Mouse (Mus musculus) liver, embryonic 16.5 days (tissue): Measurements from ENCODE around the gene Gm30083. TPM values are rescaled to one million over a fixed set of nuclear protein-coding genes. Genes with fewer than 3 reads are reported as not detected.

Source experiments
- ATAC-seq: fragments of 200-750 bp; cut with Nextera tagmentation; 2 replicates; pipeline ENCODE4 v1.8.0; 2017; ENCODE audit warnings: low read depth, mild to moderate bottlenecking, moderate number of reproducible peaks, moderate library complexity
- H3K27ac ChIP-seq: fragments of 300-500 bp; sonication (generic); 2 replicates; pipeline ENCODE4 v1.5.1; 2014; ENCODE audit warnings: mild to moderate bottlenecking, low read length
- H3K27me3 ChIP-seq: fragments of 300-500 bp; sonication (generic); 2 replicates; pipeline ENCODE4 v1.6.1; 2014; ENCODE audit warnings: low read depth, low read length, mixed read lengths; ENCODE audit not compliant: control insufficient read depth, insufficient read depth
- H3K36me3 ChIP-seq: fragments of 300-500 bp; sonication (generic); 2 replicates; pipeline ENCODE4 v1.6.1; 2014; ENCODE audit warnings: mild to moderate bottlenecking; ENCODE audit not compliant: control insufficient read depth, insufficient read depth
- H3K4me1 ChIP-seq: fragments of 300-500 bp; sonication (generic); 2 replicates; pipeline ENCODE4 v1.6.1; 2014; ENCODE audit warnings: low read depth, low read length, mixed read lengths; ENCODE audit not compliant: control insufficient read depth
- H3K4me2 ChIP-seq: fragments of 300-500 bp; sonication (generic); 2 replicates; pipeline ENCODE4 v1.6.1; 2014; ENCODE audit warnings: low read depth, low read length, mixed read lengths
- H3K4me3 ChIP-seq: fragments of 300-500 bp; sonication (generic); 2 replicates; pipeline ENCODE4 v1.5.1; 2014; ENCODE audit warnings: low read depth, mild to moderate bottlenecking, low read length
- H3K9ac ChIP-seq: fragments of 300-500 bp; sonication (generic); 2 replicates; pipeline ENCODE4 v1.6.1; 2014; ENCODE audit warnings: low read depth, low read length
- H3K9me3 ChIP-seq: fragments of 300-500 bp; sonication (generic); replicated peaks from 2 replicates; pipeline ENCODE4 v1.6.1; 2016; ENCODE audit warnings: low read length; ENCODE audit not compliant: control insufficient read depth
- WGBS: fragments of 180-500 bp; shearing (Covaris S2); extraction: QIAGEN DNeasy Blood & Tissue Kit; methylation state at CpG from one replicate; pipeline ENCODE4 v1.1.7; 2014; ENCODE audit not compliant: insufficient replicate concordance; 5-methylcytosine and 5-hydroxymethylcytosine counted together
- polyA plus RNA-seq: library from polyadenylated mRNA; unstranded; fragments of >200 nt; fragmentation: Nextera tagmentation; extraction: Ambion mirVana; gene quantifications from 2 replicates; pipeline ENCODE4 v1.2.1, GENCODE M21; 2015

Gm30083 gene
- polyA plus RNA-seq, 1 experiment from 2014 or later: not detected

DNA sequence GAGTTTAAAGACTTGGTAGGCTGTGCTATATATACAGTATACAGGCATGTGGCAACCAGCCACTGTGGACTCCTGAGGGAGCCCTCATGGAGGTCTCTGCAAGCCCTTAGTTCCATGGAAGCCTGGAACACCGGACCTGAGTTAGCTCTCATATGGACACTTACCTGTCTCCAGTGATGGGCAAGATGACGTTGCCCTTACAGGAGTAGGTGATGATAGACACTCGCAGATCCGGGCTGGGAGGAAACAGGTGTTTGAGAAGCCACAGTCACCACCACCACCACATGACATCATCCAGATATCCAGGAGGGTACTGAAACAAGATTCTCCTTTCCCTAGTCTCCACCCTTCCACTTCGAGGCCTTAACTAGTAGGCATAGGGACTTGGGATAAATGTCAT lies 12.6 kb downstream of the Gm30083 start:
- Histone ChIP-seq H3K9me3 (no peaks in the 10 kb centered on the region), H3K4me1 (no peaks in the 10 kb centered on the region), H3K4me3 (no peak overlapping the region), H3K27me3 (no peaks in the 10 kb centered on the region), H3K36me3 (no peaks in the 10 kb centered on the region), H3K9ac (no peak overlapping the region), H3K27ac (no peak overlapping the region), H3K4me2 (no peak overlapping the region)
- 57% methylated on average over 5 of the region's 5 CpGs for WGBS
- no peak for ATAC-seq

DNA sequence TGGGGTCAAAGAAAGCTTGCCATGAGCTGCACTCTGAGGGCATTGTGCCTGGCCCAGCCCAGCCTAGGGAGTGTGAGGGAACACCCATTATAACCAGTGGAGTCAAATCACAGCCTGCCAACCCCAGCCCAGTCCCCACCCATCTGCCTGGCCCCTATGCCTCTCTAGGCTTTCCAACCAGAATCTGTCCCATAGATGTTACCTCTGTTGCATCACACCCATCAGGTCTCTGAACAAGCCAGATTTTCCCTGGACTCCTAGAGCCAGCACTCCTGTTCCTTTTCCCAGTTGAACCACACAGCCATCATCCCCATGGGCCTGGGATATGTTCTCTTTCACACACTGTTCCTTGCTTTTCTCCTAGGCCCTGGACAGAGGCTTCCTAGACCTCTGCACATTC lies 13.5 kb downstream of the Gm30083 start:
- Histone ChIP-seq H3K9me3 (no peaks in the 10 kb centered on the region), H3K4me1 (no peaks in the 10 kb centered on the region), H3K27ac (no peak overlapping the region), H3K9ac (no peak overlapping the region), H3K4me2 (no peak overlapping the region), H3K27me3 (no peaks in the 10 kb centered on the region), H3K36me3 (no peaks in the 10 kb centered on the region), H3K4me3 (no peak overlapping the region)
- ATAC-seq: no peak

DNA sequence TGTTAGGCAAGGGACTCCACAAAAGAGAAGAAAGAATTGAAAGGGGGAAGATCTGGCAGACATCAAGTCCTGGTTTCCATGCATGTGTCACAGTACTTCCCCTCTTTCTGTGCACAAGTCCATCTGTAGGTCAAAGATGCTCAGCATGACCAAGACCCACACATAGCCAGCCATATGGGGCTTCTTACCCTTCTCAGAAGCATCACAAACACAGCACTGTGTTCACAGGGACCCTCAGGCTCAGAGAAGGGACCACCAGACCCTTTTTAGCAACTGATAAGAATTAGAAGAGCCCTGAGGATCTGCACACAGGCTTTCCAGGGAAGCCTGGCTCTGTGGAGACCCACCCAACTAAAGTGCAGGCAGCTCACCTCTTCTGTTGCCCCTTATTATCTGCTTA lies 14.9 kb downstream of the Gm30083 start:
- Histone ChIP-seq H3K4me2 (no peak overlapping the region), H3K27me3 (no peaks in the 10 kb centered on the region), H3K4me1 (no peaks in the 10 kb centered on the region), H3K9me3 (no peaks in the 10 kb centered on the region), H3K27ac (no peak overlapping the region), H3K4me3 (no peak overlapping the region), H3K9ac (no peak overlapping the region), H3K36me3 (no peaks in the 10 kb centered on the region)
- ATAC-seq: no peak

DNA sequence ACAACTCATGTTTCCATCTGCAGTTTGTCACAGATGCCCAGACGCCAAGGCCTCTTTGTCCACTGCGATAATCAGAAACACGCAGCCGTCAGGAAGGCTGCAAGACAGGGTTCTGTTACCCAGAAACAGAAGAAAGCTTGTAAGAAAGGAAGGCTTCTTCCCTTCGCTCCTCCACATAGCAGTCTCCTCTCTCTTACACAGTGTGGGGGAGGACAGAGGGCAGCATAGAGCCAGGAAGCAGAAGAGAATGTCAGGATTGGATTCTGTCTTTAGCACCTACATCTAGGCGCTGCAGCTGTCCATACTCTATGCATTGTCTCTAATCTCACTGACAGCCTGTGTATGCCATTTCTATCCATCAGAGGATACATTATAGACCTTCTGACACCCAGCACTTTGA lies 17.6 kb downstream of the Gm30083 start:
- Histone ChIP-seq H3K4me1 (no peaks in the 10 kb centered on the region), H3K36me3 (no peaks in the 10 kb centered on the region), H3K27ac (no peak overlapping the region), H3K4me2 (no peak overlapping the region), H3K27me3 (no peaks in the 10 kb centered on the region), H3K9ac (no peak overlapping the region), H3K4me3 (no peak overlapping the region), H3K9me3 (no peaks in the 10 kb centered on the region)
- no peak for ATAC-seq
- 44% methylated on average over 6 of the region's 6 CpGs for WGBS

DNA sequence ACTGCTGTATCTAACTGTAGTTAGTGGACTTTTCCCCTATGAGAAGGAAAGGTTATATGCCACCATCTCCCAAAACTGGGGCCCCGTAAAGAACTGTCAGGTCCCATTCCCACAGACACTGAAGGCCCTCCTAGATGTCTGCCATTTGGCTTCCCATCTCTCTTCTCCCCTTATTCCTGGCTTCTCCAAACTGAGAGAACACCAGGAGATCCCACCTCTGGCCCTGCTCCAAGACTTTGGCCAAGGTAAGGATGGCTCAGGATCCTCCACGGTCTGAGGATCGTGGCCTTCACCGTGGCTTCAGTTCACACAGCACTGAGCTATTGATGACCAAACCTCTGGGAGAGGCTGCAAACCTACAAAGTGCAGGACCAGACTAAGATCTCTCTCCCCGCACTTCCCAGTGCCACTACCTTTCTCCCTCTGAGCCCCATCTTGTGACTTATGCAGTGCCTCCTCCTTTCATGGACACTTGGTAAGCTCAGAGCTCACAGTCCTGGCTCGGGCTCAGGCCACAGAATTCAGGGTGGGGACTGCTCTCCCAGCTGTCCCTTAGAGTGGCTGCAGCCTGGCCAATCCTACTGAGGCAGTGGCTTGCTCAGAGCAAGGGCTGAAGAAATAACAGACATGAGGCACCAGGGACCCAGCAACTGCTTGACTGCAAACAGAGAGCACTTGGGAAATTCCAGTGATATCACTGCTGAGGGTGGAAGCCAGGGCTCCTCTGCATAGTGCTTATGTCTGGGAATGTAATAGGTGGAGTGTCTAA lies 21.3 kb downstream of the Gm30083 start:
- WGBS: 67% methylated on average over 6 of the region's 6 CpGs
- Histone ChIP-seq H3K4me3 (no peak overlapping the region), H3K36me3 (no peaks in the 10 kb centered on the region)

DNA sequence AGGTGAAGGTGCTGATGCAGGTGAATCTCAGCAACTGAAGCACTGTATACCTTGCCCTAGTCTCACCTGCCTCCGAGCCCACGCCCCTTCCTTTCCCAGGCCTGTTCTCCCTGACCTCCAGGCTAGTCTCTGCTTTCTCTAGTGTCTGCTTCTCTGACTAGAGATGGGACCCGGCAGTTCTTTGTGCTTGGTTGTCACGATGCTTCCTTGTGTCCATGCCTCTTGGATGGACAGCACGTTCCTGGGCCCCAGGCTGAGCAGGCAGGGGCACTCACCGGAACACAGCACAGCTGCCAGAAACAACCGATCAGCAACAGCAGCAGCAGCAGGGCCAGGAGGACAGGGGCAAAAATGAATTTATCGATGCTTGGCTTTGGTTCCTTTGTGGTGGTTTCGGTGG lies 21.9 kb downstream of the Gm30083 start:
- no peak for ATAC-seq
- H3K27ac ChIP-seq: no peak overlapping the region
- H3K4me3 ChIP-seq: no peak overlapping the region
- 75% methylated on average over 9 of the region's 9 CpGs for WGBS
- H3K36me3 ChIP-seq: no peaks in the 10 kb centered on the region
- no peaks in the 10 kb centered on the region for H3K4me1 ChIP-seq
- H3K9ac ChIP-seq: no peak overlapping the region
- no peaks in the 10 kb centered on the region for H3K9me3 ChIP-seq
- H3K27me3 ChIP-seq: no peaks in the 10 kb centered on the region
- no peak overlapping the region for H3K4me2 ChIP-seq

More for the DNA sequence above, 21.3 kb downstream of the Gm30083 start:
- H3K4me1 ChIP-seq: no peaks in the 10 kb centered on the region
- H3K9me3 ChIP-seq: no peaks in the 10 kb centered on the region
- H3K9ac ChIP-seq: no peak overlapping the region
- H3K4me2 ChIP-seq: no peak overlapping the region
- ATAC-seq: no peak
- H3K27me3 ChIP-seq: no peaks in the 10 kb centered on the region
- H3K27ac ChIP-seq: no peak overlapping the region

DNA sequence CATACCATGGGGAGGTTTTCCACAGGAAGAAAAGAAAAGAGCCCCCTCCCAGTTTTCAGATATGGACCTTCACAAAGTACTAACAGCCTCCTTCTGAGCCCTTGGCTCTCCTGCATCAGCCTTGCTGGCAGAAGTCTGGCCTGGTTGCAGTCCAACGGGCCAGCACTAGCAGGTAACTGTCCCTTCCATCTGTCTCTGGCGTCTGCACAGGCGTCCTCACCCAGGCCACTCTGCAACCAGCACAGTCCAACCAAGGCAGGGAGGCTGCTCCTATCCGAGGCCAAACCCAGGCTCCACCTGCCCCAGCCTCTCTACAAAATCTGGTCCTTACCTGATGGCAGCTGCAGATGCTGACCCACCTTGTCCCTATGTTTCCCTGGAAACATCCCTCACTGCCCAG lies 23.0 kb downstream of the Gm30083 start:
- H3K9me3 ChIP-seq: no peaks in the 10 kb centered on the region
- ATAC-seq: no peak

DNA sequence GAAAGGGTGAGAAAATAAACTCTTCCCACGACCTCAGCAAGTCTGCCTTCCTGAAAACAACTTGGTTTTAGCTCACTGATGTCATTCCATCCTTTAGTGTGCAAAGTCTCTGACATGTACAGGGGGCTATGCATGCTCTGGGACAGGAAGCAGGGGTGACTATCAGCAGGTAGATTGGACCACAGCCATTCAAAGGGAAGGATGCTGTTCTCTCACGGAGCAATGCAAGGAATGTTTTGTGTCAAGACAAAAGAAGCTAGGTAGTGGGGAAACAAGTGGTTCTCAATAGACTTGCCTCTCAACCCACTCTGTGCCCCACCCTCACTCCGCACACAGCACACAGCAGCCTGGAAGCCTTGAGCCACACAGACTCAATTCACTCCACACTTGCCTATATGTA lies 25.8 kb downstream of the Gm30083 start:
- 40% methylated on average over 3 of the region's 3 CpGs for WGBS
- Histone ChIP-seq H3K27me3 (no peaks in the 10 kb centered on the region), H3K9ac (no peak overlapping the region)

More for the DNA sequence above, 23.0 kb downstream of the Gm30083 start:
- Histone ChIP-seq H3K9ac (no peak overlapping the region), H3K4me3 (no peak overlapping the region), H3K27ac (no peak overlapping the region), H3K4me2 (no peak overlapping the region), H3K4me1 (no peaks in the 10 kb centered on the region), H3K36me3 (no peaks in the 10 kb centered on the region), H3K27me3 (no peaks in the 10 kb centered on the region)
- 44% methylated on average over 4 of the region's 4 CpGs for WGBS

DNA sequence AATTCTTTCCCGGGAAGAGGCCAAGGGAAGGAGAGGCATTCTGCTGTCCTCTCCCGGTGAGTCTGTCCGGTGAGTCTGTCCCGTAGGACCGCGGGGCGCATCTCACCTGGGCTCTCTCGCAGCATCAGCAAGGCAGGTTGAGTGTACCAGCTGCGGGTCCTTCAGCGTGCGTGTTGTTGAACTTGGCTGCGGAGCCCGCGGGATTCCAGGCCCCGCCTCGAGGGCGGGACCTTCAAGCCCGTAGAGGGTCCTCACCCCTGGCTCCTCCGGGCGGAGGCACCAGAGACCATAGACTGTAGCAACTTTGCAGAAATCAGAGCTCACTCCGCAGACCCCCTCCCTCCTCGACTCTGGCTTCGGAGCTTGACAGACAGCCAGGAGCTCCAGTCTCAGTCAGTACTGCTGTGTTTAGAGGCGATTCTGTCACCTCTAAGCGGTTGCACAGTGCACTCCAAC lies 36.4 kb downstream of the Gm30083 start, which contains the start of gene Zfp488:
Gene Zfp488, minus strand, starts transcription at position 161 of the 456 bp plus-strand sequence.
- H3K9ac ChIP-seq: no peak within 1 kb of the TSS
- 5% methylated on average over 25 of the region's 25 CpGs for WGBS
- no peak within 1 kb of the TSS for H3K4me2 ChIP-seq

More for the DNA sequence above, 25.8 kb downstream of the Gm30083 start:
- Histone ChIP-seq H3K4me2 (no peak overlapping the region), H3K36me3 (no peaks in the 10 kb centered on the region), H3K4me1 (no peaks in the 10 kb centered on the region), H3K27ac (no peak overlapping the region), H3K4me3 (no peak overlapping the region), H3K9me3 (no peaks in the 10 kb centered on the region)
- ATAC-seq: no peak

More for the DNA sequence above, 36.4 kb downstream of the Gm30083 start, which contains the start of gene Zfp488:
- no peaks in the 10 kb centered on the region for H3K4me1 ChIP-seq
- H3K4me3 ChIP-seq: no peak within 1 kb of the TSS
- no peaks in the 10 kb centered on the region for H3K9me3 ChIP-seq
- no peak within 1 kb of the TSS for H3K27ac ChIP-seq
- H3K27me3 ChIP-seq: peaks cover 10% of the 10 kb centered on the region
- no peak for ATAC-seq
- no peaks in the 10 kb centered on the region for H3K36me3 ChIP-seq
